Mouse (Mus musculus) B cell, adult 67 days (primary cell): ENCODE results near the gene Astl. TPM values are rescaled to one million over a fixed set of nuclear protein-coding genes. Genes with fewer than 3 reads are reported as not detected.

ENCODE experiments used
- total RNA-seq, 2 experiments: library from RNA; stranded (reverse); gene quantifications; 4 replicates each; pipeline ENCODE4 v1.2.4; 2023

Gene Astl
- total RNA-seq = under 1 TPM; 0.38 to 0.83 TPM

DNA sequence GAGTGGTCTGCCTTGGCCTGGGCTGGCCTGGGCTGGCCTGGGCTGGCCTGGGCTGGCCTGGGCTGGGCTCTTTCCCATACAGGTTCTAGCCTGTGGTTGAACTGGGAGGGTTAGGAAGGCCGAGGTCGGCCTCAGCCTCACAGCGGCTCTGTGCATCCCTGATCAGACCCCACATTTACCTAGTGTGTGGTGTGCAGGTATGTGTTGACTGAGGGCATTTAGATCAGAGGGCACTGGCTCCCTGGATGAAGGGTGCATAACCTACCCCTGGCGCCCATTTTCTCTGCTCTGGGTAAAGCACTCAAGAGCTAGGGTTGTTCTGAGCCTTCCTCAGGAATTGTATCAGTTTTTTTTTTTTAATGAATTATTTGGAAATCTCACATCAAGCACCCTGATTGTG, at the start of gene Astl:
Gene Astl (plus strand): TSS at position 224 of the 400 bp plus-strand sequence.

DNA sequence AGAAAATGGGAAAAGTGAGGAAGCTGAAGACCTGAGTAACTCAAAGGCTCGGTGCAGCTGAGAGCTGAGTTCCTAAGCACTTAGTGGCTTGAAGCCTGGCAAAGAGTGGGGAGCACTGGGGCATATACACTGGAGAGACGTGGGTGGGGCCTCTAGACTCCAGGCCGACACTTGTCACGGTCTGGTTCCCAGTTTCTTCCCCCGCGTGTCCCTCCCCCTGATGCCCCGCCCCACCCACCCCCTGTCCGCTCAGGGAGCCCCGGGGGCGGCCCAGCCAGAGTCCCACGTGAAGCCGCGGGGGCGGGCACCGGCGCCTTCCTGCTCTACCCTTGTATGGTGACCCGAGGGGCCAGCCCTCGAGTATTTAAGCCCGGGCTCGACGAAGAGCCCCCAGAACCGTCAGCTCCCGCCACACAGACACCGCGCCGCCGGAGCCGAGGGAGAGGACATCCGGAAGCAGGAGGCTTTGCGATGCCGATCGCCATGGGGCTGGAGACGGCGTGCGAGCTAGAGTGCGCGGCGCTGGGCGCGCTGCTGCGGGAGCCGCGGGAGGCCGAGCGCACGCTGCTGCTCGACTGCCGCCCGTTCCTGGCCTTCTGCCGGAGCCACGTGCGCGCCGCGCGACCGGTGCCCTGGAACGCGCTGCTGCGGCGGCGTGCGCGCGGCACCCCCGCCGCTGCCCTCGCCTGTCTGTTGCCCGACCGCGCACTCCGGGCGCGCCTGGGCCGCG, 2.5 kb upstream of the Astl start, which contains the start of gene Dusp2:
Gene Dusp2 (plus strand): TSS at position 393 of the 730 bp plus-strand sequence.

GRCm38 (mm10) chr2:127362459-127363281, 24.2 kb downstream of the Astl start, which contains the start of gene Adra2b:
Gene Adra2b (plus strand): TSS chr2:127363208.

Other genes starting within 250 kb of the Astl start
- gene Ncaph, start 204.7 kb upstream of the Astl start, total RNA-seq = 1 to 10 TPM; 7.0 to 8.8 TPM
- 10 to 100 TPM; 17.2 to 18.1 TPM for gene Itpripl1, start 195.2 kb upstream of the Astl start, total RNA-seq
- gene 1810024B03Rik, start 130.4 kb upstream of the Astl start, total RNA-seq = 1 to 10 TPM; 2.6 to 5.0 TPM
- 100 to 1,000 TPM; 169 to 187 TPM for gene Snrnp200, start 130.3 kb upstream of the Astl start, total RNA-seq
- gene Ciao1, start 90.8 kb upstream of the Astl start, total RNA-seq = 10 to 100 TPM; 35.7 to 38.7 TPM
- gene Tmem127, start 90.7 kb upstream of the Astl start, total RNA-seq = 10 to 100 TPM; 47.7 to 52.5 TPM
- 100 to 1,000 TPM in 1 of 2 experiments, 10 to 100 TPM in 1; 99.1 to 102 TPM for gene Stard7, start 68.4 kb upstream of the Astl start, total RNA-seq
- 100 to 1,000 TPM; 749 to 751 TPM for gene Dusp2, start 2.5 kb upstream of the Astl start, total RNA-seq
- not detected for gene Adra2b, start 24.6 kb downstream of the Astl start, total RNA-seq
- gene Gpat2, start 86.6 kb downstream of the Astl start, total RNA-seq = 1 to 10 TPM in 1 of 2 experiments, not detected in 1; 1.1 TPM
- gene Fahd2a, start 105.9 kb downstream of the Astl start, total RNA-seq = 10 to 100 TPM in 1 of 2 experiments, 1 to 10 TPM in 1; 8.3 to 20.3 TPM
- not detected for gene Kcnip3, start 183.5 kb downstream of the Astl start, total RNA-seq
- gene Prom2, start 202.8 kb downstream of the Astl start, total RNA-seq = not detected
- 1 to 10 TPM; 6.6 to 7.4 TPM for gene Zfp661, start 248.5 kb downstream of the Astl start, total RNA-seq
- 10 to 100 TPM; 82.4 to 87.1 TPM for gene Mrps5, start 248.6 kb downstream of the Astl start, total RNA-seq